Mouse (Mus musculus) left cerebral cortex, postnatal 14 days (tissue): ENCODE measurements around the gene Pde10a. TPM values are rescaled to one million over a fixed set of nuclear protein-coding genes. Genes with fewer than 3 reads are reported as not detected.

Source experiments
- DNase-seq, 2 experiments: peaks; one replicate each; pipeline ENCODE4 v3.0.0; 2021 to 2022; ENCODE audit warnings: low spot score in 2 of 2, mixed read lengths in 1 of 2
- intact Hi-C: fragments of 180-260 bp; cut with DNase I; formaldehyde crosslinking; loops from one replicate; pipeline ENCODE4 v1.15.1; 2025
- total RNA-seq, 2 experiments: library from RNA; stranded (reverse); gene quantifications; 2 replicates each; pipeline ENCODE4 v1.2.3; 2021

The Pde10a gene
- total RNA-seq, 2 experiments from 2014 or later: 54.4 to 81.4 TPM

DNA sequence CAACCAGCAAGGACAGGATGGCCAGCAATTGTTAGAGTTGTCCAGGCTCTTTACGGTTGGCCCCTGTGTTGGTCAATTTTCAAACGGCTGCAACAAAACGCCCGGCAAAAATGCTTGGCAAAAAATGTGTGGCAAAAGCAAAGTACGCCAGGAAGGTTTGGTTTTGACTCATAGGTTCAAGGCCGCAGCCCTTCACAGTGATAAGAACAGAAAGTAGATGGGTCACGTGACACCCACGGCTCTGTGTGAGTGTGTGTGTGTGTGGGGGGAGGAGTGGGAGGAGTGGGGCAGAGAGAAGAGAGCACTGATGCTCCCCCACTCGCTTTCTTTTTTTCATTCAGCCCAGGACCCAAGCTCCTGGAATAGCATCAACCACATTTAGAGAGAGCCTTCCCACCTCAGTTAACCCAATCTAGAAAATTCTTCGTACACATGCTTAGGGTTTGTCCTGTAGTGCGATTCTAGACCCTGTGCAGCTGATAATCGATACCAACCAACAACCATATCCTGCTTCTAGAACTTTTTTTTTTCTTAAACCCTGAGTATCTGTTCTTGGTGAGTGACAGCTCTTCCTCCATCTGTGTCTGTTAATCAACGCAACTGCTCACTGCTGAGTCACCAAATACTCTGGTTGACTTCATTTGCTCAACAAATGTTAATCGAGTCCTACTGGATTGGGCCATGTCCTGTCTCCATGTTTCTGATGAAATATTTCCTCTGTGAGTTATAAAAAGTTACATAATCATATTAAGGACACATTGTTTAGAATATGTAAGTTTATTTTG lies 37.1 kb downstream of the Pde10a start:
- DNase-seq: no peak
- intact Hi-C loops: loop anchor here (2.0 kb wide), 1 partner anchor 33 kb away; no protein-coding TSS in a partner anchor

DNA sequence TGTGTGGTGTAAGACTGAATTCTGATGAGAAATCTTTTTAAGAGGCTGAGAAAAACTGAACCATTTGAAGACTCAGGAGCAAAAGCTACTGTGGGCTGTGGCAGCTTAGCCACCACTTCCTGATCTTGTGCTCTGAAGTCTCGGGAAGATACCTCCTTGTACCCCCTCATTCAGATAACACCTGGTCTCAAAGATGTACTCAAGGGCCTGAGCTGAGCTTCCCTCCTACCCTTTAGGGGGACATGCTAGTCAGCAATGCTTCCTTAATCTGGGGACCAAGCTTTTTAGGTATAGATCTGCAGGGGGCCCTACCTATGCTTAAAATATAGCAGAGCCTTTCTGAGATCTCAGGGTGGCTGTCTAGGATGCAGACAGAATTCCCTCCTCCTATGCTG lies 37.7 kb downstream of the Pde10a start:
- intact Hi-C loops: loop anchor here (2.0 kb wide), 1 partner anchor 34 kb away; no protein-coding TSS in a partner anchor
- DNase-seq: no peak

DNA sequence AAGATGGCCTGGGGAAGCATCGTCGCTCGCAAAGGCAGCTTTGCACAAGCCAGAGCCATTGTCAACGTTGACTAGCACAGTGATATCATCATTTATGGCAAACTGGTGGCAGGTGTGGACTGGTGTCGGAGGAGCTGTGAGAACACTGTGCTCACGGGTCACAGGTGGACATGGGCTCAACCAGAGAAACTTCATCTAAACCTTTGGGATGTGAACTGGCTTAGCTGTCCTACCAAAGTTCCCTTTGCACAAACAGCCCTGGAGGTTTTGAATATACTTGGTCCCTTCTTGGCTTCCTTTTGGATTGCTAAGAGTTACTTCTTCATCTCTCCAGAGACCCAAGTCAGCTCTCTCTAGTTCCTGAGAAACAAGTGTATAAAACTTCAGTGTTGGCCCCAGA lies 41.7 kb downstream of the Pde10a start, which contains the start of gene Gm17087:
Gene Gm17087 (minus strand): TSS at position 101 of the 400 bp plus-strand sequence.
- no peak for DNase-seq
- intact Hi-C loops: no loop called here

DNA sequence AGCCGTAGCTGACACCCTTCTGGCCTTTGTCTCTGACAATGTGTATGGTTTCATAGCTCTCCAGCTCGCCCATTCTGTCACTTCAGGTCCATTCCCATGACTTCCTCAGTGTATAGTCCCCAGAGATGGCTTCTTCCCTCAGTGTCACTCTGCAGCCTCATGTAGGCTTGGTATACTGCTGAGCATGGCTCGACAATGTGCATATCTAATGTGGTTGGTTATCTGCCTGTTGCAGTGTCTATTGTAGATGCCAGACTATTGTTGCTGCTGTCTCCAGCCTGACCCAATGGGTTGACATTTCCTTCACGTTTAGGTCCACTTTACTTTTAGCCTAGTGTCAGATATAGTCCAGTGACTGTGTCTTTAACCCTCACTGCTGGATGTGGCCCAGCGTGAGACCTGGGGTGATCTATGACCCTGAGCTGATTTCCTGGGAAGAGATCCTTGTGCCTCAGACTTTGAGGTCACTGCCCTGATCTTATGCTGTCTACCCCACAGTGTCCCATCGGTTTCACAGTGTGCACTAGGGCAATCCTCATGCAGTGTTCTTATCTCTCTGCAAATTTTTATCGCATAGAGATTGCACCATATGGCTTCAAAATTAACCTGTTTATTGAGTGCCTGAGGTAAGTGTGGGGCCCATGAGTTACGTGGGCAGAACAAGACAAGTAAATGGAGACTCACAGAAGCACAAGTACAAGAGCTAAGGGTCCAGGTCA lies 48.5 kb downstream of the Pde10a start:
- intact Hi-C loops: no loop called here

DNA sequence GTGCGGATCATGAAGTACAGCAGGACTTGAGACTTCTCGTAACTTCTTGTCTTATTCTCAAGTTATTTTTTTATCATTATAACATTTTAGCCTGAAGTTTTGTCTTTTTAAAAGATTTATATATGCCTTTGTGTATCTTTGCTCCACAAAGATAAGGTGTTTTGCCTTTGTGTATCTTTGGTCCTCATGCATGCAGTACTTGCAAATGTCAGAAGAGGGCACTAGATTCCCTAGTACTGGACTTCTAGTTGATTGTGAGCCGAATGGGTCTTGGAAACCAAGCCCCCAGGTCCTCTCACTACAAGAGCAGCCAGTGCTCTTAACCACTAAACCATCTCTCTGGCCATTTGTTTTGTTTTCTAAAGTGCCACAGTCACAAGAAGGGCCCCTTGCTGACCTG lies 55.2 kb downstream of the Pde10a start:
- DNase-seq: peak; percentile 42 to 55

More for the DNA sequence above, 48.5 kb downstream of the Pde10a start:
- DNase-seq: no peak

DNA sequence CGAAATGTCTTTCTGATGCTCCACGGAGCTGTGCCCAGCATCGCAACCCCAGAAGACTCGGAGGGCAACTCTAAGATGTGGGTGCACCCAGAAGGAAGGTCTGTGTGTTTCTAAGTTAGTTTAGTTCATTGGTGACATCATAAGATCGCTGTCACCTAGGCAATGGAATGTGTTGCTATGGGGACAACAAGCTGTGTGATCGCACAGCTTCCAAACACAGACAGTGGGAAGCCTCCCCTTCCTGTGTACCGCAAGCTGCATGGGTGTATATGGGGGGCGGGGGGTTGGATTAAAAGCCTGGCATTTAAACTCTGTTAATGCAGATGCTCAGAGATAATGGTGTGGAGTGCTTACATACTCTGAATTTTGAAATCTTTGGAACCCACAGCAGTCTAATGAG lies 56.4 kb downstream of the Pde10a start:
- peak; percentile 47 to 60 for DNase-seq
- intact Hi-C loops: loop anchor here (5.0 kb wide), 1 partner anchor 54 kb away; the partner anchor contains the start of gene Pde10a

More for the DNA sequence above, 55.2 kb downstream of the Pde10a start:
- intact Hi-C loops: loop anchor here (5.0 kb wide), 1 partner anchor 53 kb away; the partner anchor contains the start of gene Pde10a

DNA sequence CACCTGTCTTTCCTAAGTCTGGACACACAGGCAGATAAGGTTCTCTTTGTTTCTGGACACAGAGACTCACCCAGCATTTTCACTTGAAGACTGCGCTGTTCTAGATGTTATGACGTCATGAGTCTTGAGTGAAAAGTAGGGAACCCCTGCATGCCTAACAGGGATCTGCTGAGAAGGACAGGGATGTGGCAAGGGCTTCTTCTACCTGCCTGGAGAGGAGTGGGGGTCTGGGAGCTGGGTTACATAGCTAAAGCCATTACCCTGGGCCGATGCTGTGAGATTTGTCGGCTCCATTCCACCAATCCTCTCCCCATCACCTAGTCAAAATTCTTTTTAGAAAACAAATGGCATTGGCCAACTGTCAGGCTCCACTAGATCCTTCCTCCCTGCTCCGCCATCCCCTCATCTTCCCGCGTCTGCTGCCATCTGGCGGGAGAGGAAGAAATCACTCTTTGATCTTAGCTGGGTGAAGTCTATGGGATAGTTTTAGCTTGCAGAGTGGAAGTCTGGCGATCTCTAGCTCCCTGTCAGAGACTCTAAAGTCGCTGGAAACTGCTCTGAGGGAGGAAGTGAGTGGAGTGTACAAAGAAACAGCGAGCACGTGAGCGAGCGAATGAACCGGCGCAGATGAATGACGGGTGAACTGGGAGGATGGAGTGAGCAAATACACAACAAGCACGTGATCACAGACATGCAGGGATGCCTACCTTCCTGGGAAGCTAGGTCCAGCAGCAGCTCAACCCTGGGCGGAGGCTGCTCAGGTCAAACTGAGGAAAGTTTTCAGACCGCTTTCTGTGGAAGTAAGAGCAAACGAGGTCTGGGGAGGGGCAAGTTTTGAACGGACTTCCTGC lies 67.5 kb downstream of the Pde10a start:
- DNase-seq: peak; percentile 67 to 84
- intact Hi-C loops: loop anchor here (1.0 to 10.0 kb wide), 2 partner anchors 124 to 328 kb away; no protein-coding TSS in a partner anchor

DNA sequence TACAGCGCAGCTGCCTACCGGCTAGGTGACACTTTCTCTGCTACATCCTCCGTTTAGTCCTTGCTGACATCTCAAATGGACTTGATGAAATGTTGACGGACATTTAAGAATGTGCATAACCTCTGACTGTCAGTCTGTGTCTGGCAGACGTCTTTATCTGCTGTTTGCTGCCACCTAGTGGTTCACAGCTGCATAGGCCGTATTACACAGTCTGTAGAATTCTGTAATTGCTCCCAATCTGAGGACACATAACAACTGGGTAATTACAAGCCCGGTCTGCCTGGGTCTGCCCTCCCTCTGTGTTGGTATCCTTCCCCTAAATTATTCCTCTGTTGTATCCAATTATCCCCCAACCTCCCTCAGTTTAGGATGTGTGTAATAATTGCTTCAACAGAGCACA lies 72.6 kb downstream of the Pde10a start:
- DNase-seq: peak; percentile 79 to 81
- intact Hi-C loops: loop anchor here (5.0 to 10.0 kb wide), 2 partner anchors 210 to 333 kb away; no protein-coding TSS in a partner anchor

DNA sequence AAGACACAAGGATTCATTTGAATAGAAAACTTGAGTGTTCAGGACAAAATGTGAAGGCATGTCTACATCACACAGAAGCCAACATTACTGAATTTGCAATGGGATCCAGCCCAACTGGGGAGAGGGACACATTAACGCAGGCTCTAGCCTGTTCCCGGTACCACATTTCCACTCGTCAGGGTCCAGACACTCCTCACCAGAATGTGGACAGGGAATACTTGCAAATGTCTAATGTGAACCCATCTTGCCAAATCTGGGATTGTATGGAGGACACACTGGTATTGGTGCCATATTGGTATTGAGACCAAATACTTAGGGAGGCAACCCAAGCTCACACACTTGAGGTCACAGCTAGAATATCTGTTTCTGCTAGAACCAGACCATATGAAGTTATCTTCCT lies 77.8 kb downstream of the Pde10a start:
- intact Hi-C loops: no loop called here
- DNase-seq: no peak

DNA sequence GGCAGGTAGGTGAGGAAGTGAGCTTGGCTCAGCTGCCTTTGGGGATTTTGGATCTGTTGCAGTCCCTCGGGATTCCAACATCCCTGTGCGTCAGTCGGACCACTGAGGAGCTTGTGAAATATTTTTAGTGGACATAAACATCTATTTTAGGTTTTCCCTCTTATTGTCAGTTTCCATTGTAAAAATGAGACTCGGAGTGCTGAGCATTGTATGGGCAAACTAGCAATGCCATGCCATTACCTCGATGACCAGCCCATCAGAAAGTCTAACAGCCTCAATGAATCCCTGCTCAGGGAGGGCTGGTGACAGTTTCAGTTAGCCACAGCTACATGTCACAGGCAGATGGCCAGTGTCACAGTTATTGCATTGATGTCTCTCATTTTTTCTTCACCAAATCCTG lies 80.7 kb downstream of the Pde10a start:
- intact Hi-C loops: no loop called here

DNA sequence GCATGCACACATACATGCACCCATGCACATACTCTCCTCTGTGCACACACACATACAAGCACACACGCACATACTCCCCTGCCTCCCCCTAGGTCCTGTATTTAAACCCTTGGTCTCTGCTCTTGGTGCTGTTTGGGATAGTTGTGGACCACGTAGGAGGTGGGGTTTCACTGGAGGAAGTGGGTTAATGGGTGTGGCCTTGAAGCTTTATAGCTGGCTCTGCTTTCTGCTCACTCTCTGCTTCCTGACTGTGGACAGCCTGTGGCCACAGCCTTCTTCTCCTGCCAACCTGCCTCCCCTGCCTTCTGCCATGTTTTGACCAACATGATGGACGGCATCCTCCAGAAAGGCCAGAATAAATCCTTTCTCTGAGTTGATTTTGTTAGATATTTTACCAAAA lies 81.5 kb downstream of the Pde10a start:
- DNase-seq: no peak
- intact Hi-C loops: no loop called here

More for the DNA sequence above, 80.7 kb downstream of the Pde10a start:
- DNase-seq: no peak

DNA sequence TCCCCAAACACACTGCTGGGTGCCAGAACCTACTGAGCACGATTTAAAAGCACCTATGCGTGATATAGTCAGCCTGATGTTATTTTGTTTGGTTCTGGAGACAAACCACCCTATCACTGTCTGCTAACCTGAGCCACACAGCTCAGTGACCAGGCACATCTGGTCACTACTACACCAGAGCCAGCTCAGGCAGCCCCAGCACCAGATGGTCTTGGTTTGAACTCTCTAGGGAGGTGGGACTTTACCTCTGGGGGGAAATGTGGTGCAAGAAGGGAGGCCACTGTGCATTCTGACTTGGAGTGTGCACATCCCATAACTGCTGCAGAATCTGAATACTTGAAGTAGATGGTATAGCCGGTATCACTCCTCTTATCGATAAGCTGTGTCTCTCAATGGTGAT lies 86.7 kb downstream of the Pde10a start:
- intact Hi-C loops: loop anchor here (5.0 kb wide), 1 partner anchor 190 kb away; no protein-coding TSS in a partner anchor
- no peak for DNase-seq

DNA sequence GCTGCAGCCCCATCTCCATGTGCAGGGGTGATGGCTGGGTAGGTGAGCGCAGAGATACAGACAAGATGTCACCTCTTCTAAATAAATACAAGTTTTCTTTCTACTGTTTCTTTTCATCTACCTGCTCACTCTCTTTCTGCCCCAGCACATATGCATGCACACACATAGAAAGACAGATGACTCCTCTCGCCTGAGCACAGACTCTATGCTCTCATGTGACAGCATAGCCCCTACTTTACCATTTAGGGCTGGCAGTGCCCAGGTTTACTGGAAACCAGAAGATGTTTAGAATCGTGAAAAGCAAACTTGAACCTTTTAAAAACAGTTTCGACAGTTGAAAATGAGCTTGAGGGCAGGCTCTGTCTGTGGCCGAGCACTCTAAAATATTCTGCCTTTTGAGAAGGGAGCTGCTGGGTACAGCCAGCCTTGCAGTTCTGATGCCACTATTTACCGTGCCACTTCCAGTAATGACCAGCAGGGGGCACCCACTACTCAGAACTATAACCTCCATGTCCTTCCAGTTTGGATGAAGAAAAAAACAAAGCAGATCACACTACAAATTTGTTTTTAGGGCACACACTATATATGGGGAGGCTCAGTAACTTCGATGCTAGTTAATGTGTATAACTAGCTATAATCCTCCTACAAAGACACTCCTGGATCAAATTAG lies 88.8 kb downstream of the Pde10a start:
- DNase-seq: peak; percentile 92 to 95
- intact Hi-C loops: loop anchor here (2.0 to 5.0 kb wide), 2 partner anchors 188 to 323 kb away; no protein-coding TSS in a partner anchor

DNA sequence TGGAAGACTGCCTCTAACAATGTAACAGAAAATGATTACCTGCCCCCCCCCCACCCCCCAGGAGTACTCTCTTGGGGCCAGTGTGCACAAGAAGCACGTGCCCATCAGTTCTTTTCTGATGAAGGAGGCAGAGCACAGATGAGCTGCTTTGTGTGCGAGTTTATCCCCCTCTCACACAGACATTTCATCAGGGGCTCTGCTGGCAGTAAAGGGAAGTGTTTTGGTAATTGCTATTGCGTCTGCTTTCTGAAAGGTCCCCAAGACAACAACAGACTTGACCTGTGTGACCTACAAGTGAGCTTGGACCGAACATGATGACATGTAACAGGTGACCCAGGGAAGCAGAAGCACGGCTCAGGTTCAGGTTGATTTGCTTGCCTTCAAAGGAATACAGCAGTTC lies 95.2 kb downstream of the Pde10a start:
- no peak for DNase-seq
- intact Hi-C loops: no loop called here

DNA sequence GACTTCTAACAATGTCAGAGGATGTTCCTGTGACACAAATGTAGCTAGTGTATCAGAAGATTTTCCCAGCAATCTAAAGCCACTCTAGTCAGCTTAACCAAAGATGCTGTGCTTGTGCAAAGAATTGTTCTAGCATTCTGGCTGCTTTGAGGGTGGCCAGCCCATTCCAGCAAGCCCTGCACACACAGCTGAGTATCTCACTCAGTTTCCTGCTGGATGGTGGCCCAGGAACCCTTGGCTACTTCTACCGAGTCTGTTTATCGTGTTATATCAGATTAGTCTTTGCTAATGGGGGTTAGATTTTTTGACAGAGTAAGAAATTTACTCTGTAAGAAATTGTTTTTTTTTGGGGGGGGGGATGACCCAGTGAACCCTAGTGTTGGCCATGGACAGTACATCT lies 95.9 kb downstream of the Pde10a start:
- DNase-seq: no peak
- intact Hi-C loops: no loop called here

DNA sequence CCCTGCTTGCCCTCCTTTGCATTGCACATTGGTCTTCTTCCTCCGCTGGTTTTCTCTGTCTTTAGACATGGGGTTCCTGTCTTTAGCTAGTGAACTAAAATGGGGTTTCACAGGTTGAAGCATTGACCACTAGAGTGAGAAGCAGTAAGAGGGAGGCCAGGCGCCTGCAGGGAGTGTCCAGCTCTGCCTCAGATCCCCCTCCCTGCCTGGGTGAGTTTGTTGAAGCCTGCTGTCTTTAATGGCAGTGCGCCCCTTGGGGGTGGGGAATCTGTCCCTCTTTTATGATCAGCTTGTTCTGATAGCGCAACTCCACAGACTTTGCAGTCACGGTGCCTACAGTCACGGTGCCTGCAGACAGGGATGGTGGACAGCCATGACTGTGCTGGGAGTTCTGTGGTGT lies 96.7 kb downstream of the Pde10a start:
- intact Hi-C loops: no loop called here
- no peak for DNase-seq

DNA sequence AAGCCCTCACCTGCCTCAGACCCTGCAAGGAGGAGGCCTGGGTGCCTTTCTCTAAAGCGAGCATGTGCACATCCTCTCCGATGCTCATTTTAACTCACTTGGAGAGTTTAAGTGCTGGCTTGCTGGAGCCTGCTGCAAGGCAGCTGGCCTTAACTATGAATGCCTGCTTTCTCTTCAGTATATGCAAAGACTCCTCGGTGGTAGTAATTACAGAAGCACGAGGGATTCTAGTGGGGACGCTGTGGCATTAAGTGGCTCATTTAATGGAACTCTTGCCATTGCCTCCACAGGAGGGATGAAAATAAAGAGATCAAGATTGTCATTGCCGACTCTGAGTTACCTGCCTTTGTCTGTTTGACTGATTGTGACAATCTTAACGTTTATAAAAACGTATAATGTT lies 101.2 kb downstream of the Pde10a start:
- intact Hi-C loops: no loop called here
- no peak for DNase-seq

DNA sequence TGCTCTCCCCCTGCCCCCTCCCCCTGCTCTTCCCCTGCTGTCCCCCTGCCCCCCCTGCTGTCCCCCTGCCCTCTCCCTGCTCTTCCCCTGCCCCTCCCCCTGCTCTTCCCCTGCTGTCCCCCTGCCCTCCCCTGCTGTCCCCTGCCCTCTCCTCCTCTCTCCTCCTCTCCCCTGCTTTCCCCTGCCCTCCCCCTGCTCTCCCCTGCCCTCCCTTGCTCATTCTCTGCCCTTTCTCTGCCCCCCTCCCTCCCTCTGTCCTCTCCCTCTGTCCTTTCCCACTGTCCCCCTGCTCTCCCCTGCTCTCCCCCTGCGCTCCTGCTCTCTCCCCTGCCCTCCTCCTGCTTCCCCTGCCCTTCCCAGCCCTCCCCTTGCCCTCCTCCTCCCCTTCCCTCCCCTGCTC lies 106.5 kb downstream of the Pde10a start:
- intact Hi-C loops: no loop called here

DNA sequence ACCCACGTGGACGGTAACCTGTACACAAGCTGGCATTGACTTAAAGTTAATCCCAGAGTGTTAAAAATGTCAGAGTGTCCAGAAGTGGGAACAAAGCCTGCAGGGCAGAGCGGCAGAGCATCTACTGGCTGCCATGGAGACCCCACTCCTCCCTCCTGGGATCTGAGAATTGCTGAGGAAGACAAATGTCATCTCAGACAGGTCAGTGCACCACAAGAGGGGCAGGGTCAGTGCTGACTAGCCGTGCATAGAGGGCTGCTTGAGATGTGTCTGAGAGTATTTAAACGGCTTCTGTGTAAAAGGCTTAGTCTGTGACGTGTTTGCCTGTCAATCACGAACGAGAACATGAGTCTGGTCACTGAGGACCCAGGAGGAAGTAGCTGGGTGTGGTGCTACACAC lies 108.4 kb downstream of the Pde10a start:
- intact Hi-C loops: no loop called here

More for the DNA sequence above, 106.5 kb downstream of the Pde10a start:
- DNase-seq: no peak

More for the DNA sequence above, 108.4 kb downstream of the Pde10a start:
- DNase-seq: no peak
